In genomic region chr11:97149026-97149425, GRCm38 (mm10) we compare ENCODE assay signal across 8 mouse cellular contexts. TPM values are rescaled to one million over a fixed set of nuclear protein-coding genes. Genes with fewer than 3 reads are reported as not detected.
A peak's percentile ranks its signal among the peaks of the same experiment; 100 is the strongest.
DNase-seq lines count a peak whose midpoint lies in the region; ATAC-seq and TF ChIP-seq lines count a peak whose summit lies in the region.

No protein-coding gene starts in this region.

- no peak for DNase-seq in heart, adult 2 months
- DNase-seq in heart, adult 9 months (ENCODE audit: low spot score in 2 of 2): no peak
- DNase-seq in liver, embryonic 14.5 days (ENCODE audit: low read depth in 3 of 3, low spot score in 3 of 3): no peak
- no peak for DNase-seq in urinary bladder, adult 18-20 months (ENCODE audit: low spot score in 2 of 2)
- DNase-seq in spleen, postnatal 36 days (ENCODE audit: low spot score in 2 of 2): no peak
- no peak for DNase-seq in testis, postnatal 14 days (ENCODE audit: low spot score)

- no peak for TF ChIP-seq POLR2A in heart, adult 2 months (IDR thresholded peaks at IDR 0.05; ENCODE audit: insufficient read depth, low read depth, low read length)

- intact Hi-C loops in heart, adult 2 months (cut with DNase I): loop anchor here (5.0 kb wide), 1 partner anchor 47 kb away; no protein-coding TSS in a partner anchor

- no peaks in the 10 kb centered on the region for H3K9me3 ChIP-seq in E14TG2a.4 (ENCODE audit: low read length)
- H3K9me3 ChIP-seq in heart, embryonic 16.5 days (replicated peaks; ENCODE audit: control insufficient read depth, low read length): no peaks in the 10 kb centered on the region
- H3K9me3 ChIP-seq in liver, embryonic 14.5 days (ENCODE audit: control insufficient read depth, low read length): no peaks in the 10 kb centered on the region

- no peaks in the 10 kb centered on the region for H3K36me3 ChIP-seq in heart, adult 2 months (ENCODE audit: control insufficient read depth, insufficient read depth, low read length)
- H3K36me3 ChIP-seq in E14TG2a.4 (ENCODE audit: insufficient read depth, low read length): peaks cover 14% of the 10 kb centered on the region
- H3K36me3 ChIP-seq in heart, embryonic 16.5 days (ENCODE audit: control insufficient read depth, insufficient read depth): 0 out of 2 replicates have a peak, but pooled peaks cover 2% of the 10 kb centered on the region
- no peaks in the 10 kb centered on the region for H3K36me3 ChIP-seq in liver, embryonic 14.5 days (replicated peaks; ENCODE audit: control insufficient read depth, insufficient read depth, low read depth)

- H3K9ac ChIP-seq in heart, adult 2 months (ENCODE audit: low read depth, low read length): peak overlapping the region; percentile 49
- H3K9ac ChIP-seq in heart, embryonic 16.5 days (ENCODE audit: low read length): peak overlapping the region; percentile 83
- no peak overlapping the region for H3K9ac ChIP-seq in liver, embryonic 14.5 days (replicated peaks)

- H3K4me1 ChIP-seq in heart, adult 2 months (ENCODE audit: control insufficient read depth, insufficient read depth, low read length): peaks cover 5% of the 10 kb centered on the region
- peaks cover 63% of the 10 kb centered on the region for H3K4me1 ChIP-seq in E14TG2a.4 (replicated peaks; ENCODE audit: low read depth, low read length)
- H3K4me1 ChIP-seq in heart, embryonic 16.5 days (ENCODE audit: control insufficient read depth, insufficient read depth, low read length): peaks cover 33% of the 10 kb centered on the region
- H3K4me1 ChIP-seq in liver, embryonic 14.5 days (replicated peaks; ENCODE audit: control insufficient read depth in 2 of 2, insufficient read depth in 2 of 2, low read length in 1 of 2): peaks cover 0 to 2% of the 10 kb centered on the region in 2 experiments; a peak in 1 of 4 replicates

- H3K27ac ChIP-seq in heart, adult 2 months: peak overlapping the region; percentile 92
- peak overlapping the region; percentile 87 for H3K27ac ChIP-seq in heart, embryonic 16.5 days (ENCODE audit: low read length)
- H3K27ac ChIP-seq in liver, embryonic 14.5 days: no peak overlapping the region

- TF ChIP-seq EP300 in heart, adult 2 months (IDR thresholded peaks at IDR 0.05; ENCODE audit: insufficient read depth, low read depth, low read length): no peak
- no peak for TF ChIP-seq EP300 in liver, embryonic 14.5 days (IDR thresholded peaks at IDR 0.05; ENCODE audit: low read depth)

- H3K4me3 ChIP-seq in heart, adult 2 months: peak overlapping the region; percentile 80
- peak overlapping the region; percentile 89 for H3K4me3 ChIP-seq in E14TG2a.4 (replicated peaks; ENCODE audit: low read length)
- peak overlapping the region; percentile 86 for H3K4me3 ChIP-seq in heart, embryonic 16.5 days (ENCODE audit: low read length)
- H3K4me3 ChIP-seq in liver, embryonic 14.5 days (ENCODE audit: insufficient read depth in 1 of 2, low read depth in 2 of 2, low read length in 2 of 2): peak overlapping the region in 1 of 2 experiments; percentile 56; a peak in 2 of 4 replicates

- H3K27me3 ChIP-seq in heart, adult 2 months (ENCODE audit: control insufficient read depth, insufficient read depth, low read length): no peaks in the 10 kb centered on the region
- peaks cover 56% of the 10 kb centered on the region for H3K27me3 ChIP-seq in E14TG2a.4 (ENCODE audit: insufficient read depth, low read length)
- H3K27me3 ChIP-seq in heart, embryonic 16.5 days (ENCODE audit: control insufficient read depth, insufficient read depth, low read length): peaks cover 5% of the 10 kb centered on the region; the same call in 1 of the 2 replicates
- H3K27me3 ChIP-seq in liver, embryonic 14.5 days (ENCODE audit: control insufficient read depth, insufficient read depth, low read length): peaks cover 41% of the 10 kb centered on the region

- no peak for TF ChIP-seq CTCF in heart, adult 2 months (IDR thresholded peaks at IDR 0.05)
- TF ChIP-seq CTCF in E14TG2a.4 (conservative IDR thresholded peaks at IDR 0.05; ENCODE audit: low read length): no peak
- no peak for TF ChIP-seq CTCF in liver, embryonic 14.5 days (IDR thresholded peaks at IDR 0.05; ENCODE audit: low read depth)

- no peak for ATAC-seq in heart, embryonic 16.5 days (replicated peaks; ENCODE audit: extremely low read depth, insufficient read depth, low FRiP score)
- ATAC-seq in liver, embryonic 14.5 days (ENCODE audit: insufficient read depth): no peak

- no peaks in the 10 kb centered on the region for H3K79me2 ChIP-seq in heart, adult 2 months (replicated peaks; ENCODE audit: control insufficient read depth, insufficient read depth, low read length)

- peak overlapping the region; percentile 97 for H3K4me2 ChIP-seq in heart, embryonic 16.5 days (ENCODE audit: low read depth, low read length)
- H3K4me2 ChIP-seq in liver, embryonic 14.5 days (ENCODE audit: low read depth): peak overlapping the region; percentile 39

- WGBS in heart, adult 2 months: 42% methylated on average over 9 of the region's 9 CpGs
- WGBS in heart, embryonic 16.5 days: 46% methylated on average over 9 of the region's 9 CpGs
- WGBS in liver, embryonic 14.5 days (ENCODE audit: insufficient replicate concordance): 42% methylated on average over 9 of the region's 9 CpGs

RNA-seq across cellular contexts. Expression of gene Tbkbp1, which starts 2.3 kb away (rescaled TPM):
- 10 to 100 TPM; 12.1 to 12.2 TPM for total RNA-seq in heart, adult 2 months (2021)
- polyA plus RNA-seq in heart, adult 2 months (2012; rRNA removed): 13.5 and 14.1 TPM in 2 replicates
- 3.8 and 4.3 TPM in 2 replicates for polyA plus RNA-seq in heart, embryonic 16.5 days (2015; fragmentation: Nextera tagmentation; extraction: Ambion mirVana)
- polyA plus RNA-seq in liver, embryonic 14.5 days (2012; rRNA removed): 2.4 and 2.6 TPM in 2 replicates
- 0.90 and 1.6 TPM in 2 replicates for polyA plus RNA-seq in liver, embryonic 14.5 days (2014; fragmentation: Nextera tagmentation; extraction: Ambion mirVana)

RNA-seq across cellular contexts. Expression of gene Tbx21, which starts 33.9 kb away (rescaled TPM):
- not detected for total RNA-seq in heart, adult 2 months (2021)
- 0.15 and 0.45 TPM in 2 replicates for polyA plus RNA-seq in heart, adult 2 months (2012; rRNA removed)
- 0.41 and 0.46 TPM in 2 replicates for polyA plus RNA-seq in heart, embryonic 16.5 days (2015; fragmentation: Nextera tagmentation; extraction: Ambion mirVana)
- polyA plus RNA-seq in liver, embryonic 14.5 days (2012; rRNA removed): 0.02 and 0.05 TPM in 2 replicates
- polyA plus RNA-seq in liver, embryonic 14.5 days (2014; fragmentation: Nextera tagmentation; extraction: Ambion mirVana): not detected in 2 replicates

RNA-seq across cellular contexts. Expression of gene Kpnb1, which starts 38.7 kb away (rescaled TPM):
- 10 to 100 TPM; 71.7 to 80.8 TPM for total RNA-seq in heart, adult 2 months (2021)
- polyA plus RNA-seq in heart, adult 2 months (2012; rRNA removed): 22.1 and 43.5 TPM in 2 replicates
- 30.1 and 31.3 TPM in 2 replicates for polyA plus RNA-seq in heart, embryonic 16.5 days (2015; fragmentation: Nextera tagmentation; extraction: Ambion mirVana)
- polyA plus RNA-seq in liver, embryonic 14.5 days (2012; rRNA removed): 38.0 and 58.0 TPM in 2 replicates
- 23.2 and 26.1 TPM in 2 replicates for polyA plus RNA-seq in liver, embryonic 14.5 days (2014; fragmentation: Nextera tagmentation; extraction: Ambion mirVana)
